Mouse (Mus musculus) retina, postnatal 1 day (tissue): Measurements from ENCODE around the gene Rai1.
A peak's percentile ranks its signal among the peaks of the same experiment; 100 is the strongest.

Source experiments
- DNase-seq: peaks from one replicate; pipeline ENCODE4 v3.0.0-alpha.2; 2012

Rai1 gene

GRCm38 (mm10) chr11:60172074-60172473 lies 67.3 kb downstream of the Rai1 start:
- no peak for DNase-seq

- no peak for DNase-seq
These were observed 68.9 kb downstream of the Rai1 start for GRCm38 (mm10) chr11:60173606-60174184.

- peak; percentile 81 for DNase-seq
These were observed 70.8 kb downstream of the Rai1 start for GRCm38 (mm10) chr11:60175371-60176181.

- DNase-seq: peak; percentile 85
These were observed 71.6 kb downstream of the Rai1 start for GRCm38 (mm10) chr11:60176182-60176974.

- DNase-seq: peak; percentile 92
These were observed 72.3 kb downstream of the Rai1 start for GRCm38 (mm10) chr11:60176975-60177657.

GRCm38 (mm10) chr11:60178005-60178404 lies 73.2 kb downstream of the Rai1 start:
- DNase-seq: no peak

GRCm38 (mm10) chr11:60178506-60178905 lies 73.7 kb downstream of the Rai1 start:
- no peak for DNase-seq

- DNase-seq: peak; percentile 80
These were observed 77.4 kb downstream of the Rai1 start for GRCm38 (mm10) chr11:60182116-60182670.

GRCm38 (mm10) chr11:60182741-60183140 lies 77.9 kb downstream of the Rai1 start:
- DNase-seq: peak; percentile 38

GRCm38 (mm10) chr11:60184346-60185325 lies 79.8 kb downstream of the Rai1 start:
- DNase-seq: no peak

GRCm38 (mm10) chr11:60185396-60186231 lies 80.8 kb downstream of the Rai1 start:
- DNase-seq: no peak

- no peak for DNase-seq
These were observed 82.3 kb downstream of the Rai1 start for GRCm38 (mm10) chr11:60187070-60187469.

GRCm38 (mm10) chr11:60188275-60188853 lies 83.6 kb downstream of the Rai1 start:
- no peak for DNase-seq

GRCm38 (mm10) chr11:60189501-60190040 lies 84.8 kb downstream of the Rai1 start:
- no peak for DNase-seq

- no peak for DNase-seq
These were observed 85.3 kb downstream of the Rai1 start for GRCm38 (mm10) chr11:60190055-60190641.

- no peak for DNase-seq
These were observed 87.7 kb downstream of the Rai1 start for GRCm38 (mm10) chr11:60192534-60192933.

GRCm38 (mm10) chr11:60193556-60193955 lies 88.7 kb downstream of the Rai1 start:
- DNase-seq: peak; percentile 37

GRCm38 (mm10) chr11:60195108-60195507 lies 90.3 kb downstream of the Rai1 start:
- DNase-seq: peak; percentile 55

- DNase-seq: no peak
These were observed 91.5 kb downstream of the Rai1 start for GRCm38 (mm10) chr11:60196344-60196743.
